Mouse (Mus musculus): ENCODE data around the gene Kctd17. TPM values are rescaled to one million over a fixed set of nuclear protein-coding genes. Genes with fewer than 3 reads are reported as not detected.
A peak's percentile ranks its signal among the peaks of the same experiment; 100 is the strongest.

The Kctd17 gene
- polyA plus RNA-seq, 1 experiment from 2014 or later = 22.0 TPM

GRCm38 (mm10) chr15:78405517-78406211 is 22.7 kb upstream of the Kctd17 start, which contains the start of gene Tst:
TSS of gene Tst (minus strand) at chr15:78405907.
- WGBS = 2% methylated on average over 34 of the region's 34 CpGs
- Histone ChIP-seq H3K36me3 (ENCODE audit: control insufficient read depth, insufficient read depth, low read length) (no peaks in the 10 kb centered on the region), H3K9me3 (ENCODE audit: control insufficient read depth, low read length) (no peaks in the 10 kb centered on the region), H3K9ac (ENCODE audit: low read length) (peak within 1 kb of the TSS; percentile 85), H3K4me2 (ENCODE audit: low read length) (peak within 1 kb of the TSS; percentile 96), H3K27ac (replicated peaks in 1 of 2; ENCODE audit: control insufficient read depth in 1 of 2, insufficient read depth in 1 of 2, low read depth in 2 of 2, low read length in 2 of 2) (peak within 1 kb of the TSS; percentile 92 to 95), H3K4me3 (ENCODE audit: control insufficient read depth in 1 of 2, insufficient read depth in 1 of 2, low read depth in 1 of 2, low read length in 2 of 2) (peak within 1 kb of the TSS; percentile 77 to 90), H3K27me3 (ENCODE audit: control insufficient read depth, insufficient read depth, low read length) (peaks cover 32% of the 10 kb centered on the region), H3K4me1 (ENCODE audit: control insufficient read depth in 2 of 2, insufficient read depth in 2 of 2, low read length in 2 of 2) (peaks cover 37 to 58% of the 10 kb centered on the region in 2 experiments)
- ATAC-seq (ENCODE audit: insufficient number of reproducible peaks, insufficient read depth, low FRiP score, low read depth) = peak; percentile 80

- under 1% methylated on average over 40 of the region's 40 CpGs for WGBS
- H3K9me3 ChIP-seq (ENCODE audit: control insufficient read depth, low read length) = no peaks in the 10 kb centered on the region
- H3K9ac ChIP-seq (ENCODE audit: low read length) = peak within 1 kb of the TSS; percentile 85
- H3K27me3 ChIP-seq (ENCODE audit: control insufficient read depth, insufficient read depth, low read length) = peaks cover 40% of the 10 kb centered on the region
- peaks cover 33 to 54% of the 10 kb centered on the region in 2 experiments for H3K4me1 ChIP-seq (ENCODE audit: control insufficient read depth in 2 of 2, insufficient read depth in 2 of 2, low read length in 2 of 2)
- no peaks in the 10 kb centered on the region for H3K36me3 ChIP-seq (ENCODE audit: control insufficient read depth, insufficient read depth, low read length)
- peak; percentile 73 for ATAC-seq (ENCODE audit: insufficient number of reproducible peaks, insufficient read depth, low FRiP score, low read depth)
- peak within 1 kb of the TSS; percentile 92 to 95 for H3K27ac ChIP-seq (replicated peaks in 1 of 2; ENCODE audit: control insufficient read depth in 1 of 2, insufficient read depth in 1 of 2, low read depth in 2 of 2, low read length in 2 of 2)
- H3K4me3 ChIP-seq (ENCODE audit: control insufficient read depth in 1 of 2, insufficient read depth in 1 of 2, low read depth in 1 of 2, low read length in 2 of 2) = peak within 1 kb of the TSS; percentile 77 to 90
- H3K4me2 ChIP-seq (ENCODE audit: low read length) = peak within 1 kb of the TSS; percentile 96
Observed at GRCm38 (mm10) chr15:78406293-78406934, 21.9 kb upstream of the Kctd17 start, which contains the start of gene Mpst. TSS of gene Mpst (plus strand) at chr15:78406416.

- Histone ChIP-seq H3K9ac (ENCODE audit: low read length) (peak overlapping the region; percentile 48), H3K9me3 (ENCODE audit: control insufficient read depth, low read length) (no peaks in the 10 kb centered on the region), H3K27ac (replicated peaks in 1 of 2; ENCODE audit: control insufficient read depth in 1 of 2, insufficient read depth in 1 of 2, low read depth in 2 of 2, low read length in 2 of 2) (no peak overlapping the region), H3K4me2 (ENCODE audit: low read length) (peak overlapping the region; percentile 63), H3K4me3 (ENCODE audit: control insufficient read depth in 1 of 2, insufficient read depth in 1 of 2, low read depth in 1 of 2, low read length in 2 of 2) (peak overlapping the region; percentile 28 to 30), H3K27me3 (ENCODE audit: control insufficient read depth, insufficient read depth, low read length) (peaks cover 48% of the 10 kb centered on the region), H3K36me3 (ENCODE audit: control insufficient read depth, insufficient read depth, low read length) (no peaks in the 10 kb centered on the region), H3K4me1 (ENCODE audit: control insufficient read depth in 2 of 2, insufficient read depth in 2 of 2, low read length in 2 of 2) (peaks cover 15 to 33% of the 10 kb centered on the region in 2 experiments)
- no peak for ATAC-seq (ENCODE audit: insufficient number of reproducible peaks, insufficient read depth, low FRiP score, low read depth)
- WGBS = 22% methylated on average over 12 of the region's 12 CpGs
Observed at GRCm38 (mm10) chr15:78409570-78410052, 18.8 kb upstream of the Kctd17 start.

- Histone ChIP-seq H3K9ac (ENCODE audit: low read length) (no peak overlapping the region), H3K9me3 (ENCODE audit: control insufficient read depth, low read length) (no peaks in the 10 kb centered on the region), H3K27ac (replicated peaks in 1 of 2; ENCODE audit: control insufficient read depth in 1 of 2, insufficient read depth in 1 of 2, low read depth in 2 of 2, low read length in 2 of 2) (no peak overlapping the region), H3K4me3 (ENCODE audit: control insufficient read depth in 1 of 2, insufficient read depth in 1 of 2, low read depth in 1 of 2, low read length in 2 of 2) (no peak overlapping the region), H3K36me3 (ENCODE audit: control insufficient read depth, insufficient read depth, low read length) (no peaks in the 10 kb centered on the region), H3K4me2 (ENCODE audit: low read length) (no peak overlapping the region), H3K27me3 (ENCODE audit: control insufficient read depth, insufficient read depth, low read length) (peaks cover 40% of the 10 kb centered on the region), H3K4me1 (ENCODE audit: control insufficient read depth in 2 of 2, insufficient read depth in 2 of 2, low read length in 2 of 2) (peaks cover 9 to 15% of the 10 kb centered on the region in 2 experiments)
- WGBS = 80% methylated on average over 14 of the region's 14 CpGs
- no peak for ATAC-seq (ENCODE audit: insufficient number of reproducible peaks, insufficient read depth, low FRiP score, low read depth)
Observed at GRCm38 (mm10) chr15:78413083-78413718, 15.2 kb upstream of the Kctd17 start.

GRCm38 (mm10) chr15:78413719-78414117 is 14.6 kb upstream of the Kctd17 start:
- no peaks in the 10 kb centered on the region for H3K36me3 ChIP-seq (ENCODE audit: control insufficient read depth, insufficient read depth, low read length)
- 55% methylated on average over 1 of the region's 1 CpGs for WGBS
- no peak overlapping the region for H3K4me3 ChIP-seq (ENCODE audit: control insufficient read depth in 1 of 2, insufficient read depth in 1 of 2, low read depth in 1 of 2, low read length in 2 of 2)
- H3K9me3 ChIP-seq (ENCODE audit: control insufficient read depth, low read length) = no peaks in the 10 kb centered on the region
- no peak overlapping the region for H3K4me2 ChIP-seq (ENCODE audit: low read length)
- no peak overlapping the region for H3K27ac ChIP-seq (replicated peaks in 1 of 2; ENCODE audit: control insufficient read depth in 1 of 2, insufficient read depth in 1 of 2, low read depth in 2 of 2, low read length in 2 of 2)
- H3K27me3 ChIP-seq (ENCODE audit: control insufficient read depth, insufficient read depth, low read length) = peaks cover 35% of the 10 kb centered on the region
- H3K9ac ChIP-seq (ENCODE audit: low read length) = no peak overlapping the region
- H3K4me1 ChIP-seq (ENCODE audit: control insufficient read depth in 2 of 2, insufficient read depth in 2 of 2, low read length in 2 of 2) = peaks cover 9 to 15% of the 10 kb centered on the region in 2 experiments
- no peak for ATAC-seq (ENCODE audit: insufficient number of reproducible peaks, insufficient read depth, low FRiP score, low read depth)

GRCm38 (mm10) chr15:78414157-78414556 is 14.2 kb upstream of the Kctd17 start:
- Histone ChIP-seq H3K36me3 (ENCODE audit: control insufficient read depth, insufficient read depth, low read length) (no peaks in the 10 kb centered on the region), H3K9ac (ENCODE audit: low read length) (no peak overlapping the region), H3K9me3 (ENCODE audit: control insufficient read depth, low read length) (no peaks in the 10 kb centered on the region), H3K4me3 (ENCODE audit: control insufficient read depth in 1 of 2, insufficient read depth in 1 of 2, low read depth in 1 of 2, low read length in 2 of 2) (no peak overlapping the region), H3K27ac (replicated peaks in 1 of 2; ENCODE audit: control insufficient read depth in 1 of 2, insufficient read depth in 1 of 2, low read depth in 2 of 2, low read length in 2 of 2) (no peak overlapping the region), H3K4me1 (ENCODE audit: control insufficient read depth in 2 of 2, insufficient read depth in 2 of 2, low read length in 2 of 2) (peaks cover 9 to 15% of the 10 kb centered on the region in 2 experiments), H3K4me2 (ENCODE audit: low read length) (no peak overlapping the region), H3K27me3 (ENCODE audit: control insufficient read depth, insufficient read depth, low read length) (peaks cover 31% of the 10 kb centered on the region)
- 90% methylated on average over 8 of the region's 8 CpGs for WGBS
- no peak for ATAC-seq (ENCODE audit: insufficient number of reproducible peaks, insufficient read depth, low FRiP score, low read depth)

- no peaks in the 10 kb centered on the region for H3K9me3 ChIP-seq (ENCODE audit: control insufficient read depth, low read length)
- H3K9ac ChIP-seq (ENCODE audit: low read length) = no peak overlapping the region
- no peak overlapping the region for H3K27ac ChIP-seq (replicated peaks in 1 of 2; ENCODE audit: control insufficient read depth in 1 of 2, insufficient read depth in 1 of 2, low read depth in 2 of 2, low read length in 2 of 2)
- no peaks in the 10 kb centered on the region for H3K36me3 ChIP-seq (ENCODE audit: control insufficient read depth, insufficient read depth, low read length)
- 53% methylated on average over 4 of the region's 4 CpGs for WGBS
- H3K4me3 ChIP-seq (ENCODE audit: control insufficient read depth in 1 of 2, insufficient read depth in 1 of 2, low read depth in 1 of 2, low read length in 2 of 2) = no peak overlapping the region
- peaks cover 12% of the 10 kb centered on the region for H3K27me3 ChIP-seq (ENCODE audit: control insufficient read depth, insufficient read depth, low read length)
- H3K4me2 ChIP-seq (ENCODE audit: low read length) = no peak overlapping the region
- H3K4me1 ChIP-seq (ENCODE audit: control insufficient read depth in 2 of 2, insufficient read depth in 2 of 2, low read length in 2 of 2) = peaks cover 6 to 7% of the 10 kb centered on the region in 2 experiments
- no peak for ATAC-seq (ENCODE audit: insufficient number of reproducible peaks, insufficient read depth, low FRiP score, low read depth)
Observed at GRCm38 (mm10) chr15:78416937-78417336, 11.4 kb upstream of the Kctd17 start.

Data from heart, embryonic 14.5 days (tissue).